Mouse (Mus musculus) MEL (cell line): Measurements from ENCODE around the gene Macf1. TPM values are rescaled to one million over a fixed set of nuclear protein-coding genes. Genes with fewer than 3 reads are reported as not detected.

Source experiments
- DNase-seq: peaks from one replicate; pipeline ENCODE4 v3.0.0; 2011; ENCODE audit warnings: low read depth, low spot score
- H3K27ac ChIP-seq: 2 replicates; pipeline ENCODE4 v1.5.1; 2012; ENCODE audit warnings: low read depth, mild to moderate bottlenecking, control low read depth, low read length, moderate library complexity; ENCODE audit not compliant: control insufficient read depth
- H3K27me3 ChIP-seq, 2 experiments: fragments of 150-350 bp in 1 of 2; sonication (generic) in 1 of 2; 2 replicates each; pipeline ENCODE4 v1.6.1; 2012; ENCODE audit warnings: low read length in 2 of 2, mild to moderate bottlenecking in 2 of 2, improper control_type of control experiment in 1 of 2, moderate library complexity in 1 of 2; ENCODE audit not compliant: insufficient read depth in 2 of 2, control insufficient read depth in 1 of 2
- H3K36me3 ChIP-seq, 2 experiments: 2 replicates each; pipeline ENCODE4 v1.6.1; 2012 to 2014; ENCODE audit warnings: low read length in 2 of 2, improper control_type of control experiment in 1 of 2, inconsistent platforms in 1 of 2, mild to moderate bottlenecking in 1 of 2; ENCODE audit not compliant: insufficient read depth in 2 of 2, control insufficient read depth in 1 of 2
- H3K4me1 ChIP-seq, 2 experiments: fragments of 150-350 bp in 1 of 2; sonication (generic) in 1 of 2; 2 replicates each; pipeline ENCODE4 v1.6.1; 2012; ENCODE audit warnings: low read length in 2 of 2, improper control_type of control experiment in 1 of 2, mild to moderate bottlenecking in 1 of 2; ENCODE audit not compliant: insufficient read depth in 2 of 2, control insufficient read depth in 1 of 2
- H3K4me3 ChIP-seq, 2 experiments: fragments of 150-350 bp in 1 of 2; sonication (generic) in 1 of 2; 2 replicates each; pipeline ENCODE4 v1.5.1; 2012; ENCODE audit warnings: low read depth in 2 of 2, low read length in 2 of 2, mild to moderate bottlenecking in 2 of 2, moderate library complexity in 2 of 2, control low read depth in 1 of 2, improper control_type of control experiment in 1 of 2; ENCODE audit not compliant: control insufficient read depth in 1 of 2, insufficient read depth in 1 of 2
- H3K79me2 ChIP-seq: 2 replicates; pipeline ENCODE4 v1.6.1; 2012; ENCODE audit warnings: mild to moderate bottlenecking, low read length, moderate library complexity; ENCODE audit not compliant: control insufficient read depth, poor library complexity, insufficient read depth
- H3K9ac ChIP-seq: 2 replicates; pipeline ENCODE4 v1.6.1; 2012; ENCODE audit warnings: low read depth, mild to moderate bottlenecking, control low read depth, low read length, moderate library complexity; ENCODE audit not compliant: control insufficient read depth, poor library complexity, severe bottlenecking
- H3K9me3 ChIP-seq: fragments of 150-350 bp; sonication (generic); replicated peaks from 2 replicates; pipeline ENCODE4 v1.6.1; 2012; ENCODE audit warnings: mild to moderate bottlenecking, low read length, improper control_type of control experiment, moderate library complexity; ENCODE audit not compliant: insufficient read depth
- BHLHE40 ChIP-seq: IDR thresholded peaks from 2 replicates; pipeline ENCODE4 v1.6.1; 2012; ENCODE audit warnings: low read depth, mild to moderate bottlenecking, inconsistent platforms, low read length, improper control_type of control experiment, borderline replicate concordance
- CHD2 ChIP-seq: IDR thresholded peaks from 2 replicates; pipeline ENCODE4 v1.6.1; 2011; ENCODE audit warnings: low read length, improper control_type of control experiment
- CTCF ChIP-seq, 3 experiments: IDR thresholded peaks in 2 of 3; conservative IDR thresholded peaks in 1 of 3; 2 replicates each; pipeline ENCODE4 v1.5.1; 2011 to 2012; ENCODE audit warnings: low read length in 3 of 3, low read depth in 2 of 3, mild to moderate bottlenecking in 2 of 3, improper control_type of control experiment in 1 of 3, inconsistent platforms in 1 of 3, mixed read lengths in 1 of 3, moderate library complexity in 1 of 3; ENCODE audit not compliant: control insufficient read depth in 1 of 3, insufficient read depth in 1 of 3, poor library complexity in 1 of 3, severe bottlenecking in 1 of 3
- E2F4 ChIP-seq: IDR thresholded peaks from 2 replicates; pipeline ENCODE4 v1.6.1; 2011; ENCODE audit warnings: low read depth, low read length, improper control_type of control experiment, borderline replicate concordance
- EP300 ChIP-seq, 2 experiments: IDR thresholded peaks; 2 replicates each; pipeline ENCODE4 v1.6.1; 2011; ENCODE audit warnings: improper control_type of control experiment in 2 of 2, low read length in 2 of 2, low read depth in 1 of 2, mild to moderate bottlenecking in 1 of 2
- GABPA ChIP-seq: IDR thresholded peaks from 2 replicates; pipeline ENCODE4 v1.6.1; 2012; ENCODE audit warnings: low read depth, mild to moderate bottlenecking, inconsistent platforms, low read length, improper control_type of control experiment, moderate library complexity
- GATA1 ChIP-seq: IDR thresholded peaks from 2 replicates; pipeline ENCODE4 v1.6.1; 2011; ENCODE audit warnings: low read depth, low read length, improper control_type of control experiment
- HCFC1 ChIP-seq: IDR thresholded peaks from 2 replicates; pipeline ENCODE4 v1.6.1; 2012; ENCODE audit warnings: low read depth, mild to moderate bottlenecking, inconsistent platforms, low read length, improper control_type of control experiment, moderate library complexity
- KAT2A ChIP-seq: conservative IDR thresholded peaks from 2 replicates; pipeline ENCODE4 v1.6.1; 2012; ENCODE audit warnings: low read depth, low read length, improper control_type of control experiment, inconsistent platforms
- MAZ ChIP-seq: IDR thresholded peaks from 2 replicates; pipeline ENCODE4 v1.6.1; 2012; ENCODE audit warnings: low read depth, mild to moderate bottlenecking, inconsistent platforms, low read length, improper control_type of control experiment
- MEF2A ChIP-seq: IDR thresholded peaks from 2 replicates; pipeline ENCODE4 v1.6.1; 2014; ENCODE audit warnings: low read depth, mild to moderate bottlenecking, inconsistent platforms, low read length, improper control_type of control experiment; ENCODE audit not compliant: poor library complexity, insufficient replicate concordance, severe bottlenecking; ENCODE audit errors: extremely low read depth
- MXI1 ChIP-seq: IDR thresholded peaks from 2 replicates; pipeline ENCODE4 v1.6.1; 2011; ENCODE audit warnings: mild to moderate bottlenecking, low read depth, low read length, improper control_type of control experiment
- NELFE ChIP-seq: IDR thresholded peaks from 2 replicates; pipeline ENCODE4 v1.6.1; 2011; ENCODE audit warnings: low read depth, low read length, improper control_type of control experiment
- NRF1 ChIP-seq: IDR thresholded peaks from 2 replicates; pipeline ENCODE4 v1.6.1; 2014; ENCODE audit warnings: low read depth, mild to moderate bottlenecking, inconsistent platforms, low read length, improper control_type of control experiment, moderate library complexity; ENCODE audit not compliant: poor library complexity, insufficient read depth, severe bottlenecking
- POLR2A ChIP-seq, 2 experiments: IDR thresholded peaks; 2 replicates each; pipeline ENCODE4 v1.6.1; 2011 to 2012; ENCODE audit warnings: low read length in 2 of 2, mild to moderate bottlenecking in 2 of 2, control low read depth in 1 of 2, improper control_type of control experiment in 1 of 2, low read depth in 1 of 2, moderate library complexity in 1 of 2; ENCODE audit not compliant: control insufficient read depth in 1 of 2, insufficient read depth in 1 of 2, poor library complexity in 1 of 2
- RAD21 ChIP-seq: IDR thresholded peaks from 2 replicates; pipeline ENCODE4 v1.6.1; 2011; ENCODE audit warnings: mild to moderate bottlenecking, low read depth, low read length, improper control_type of control experiment
- RCOR1 ChIP-seq: IDR thresholded peaks from 2 replicates; pipeline ENCODE4 v1.6.1; 2012; ENCODE audit warnings: low read depth, mild to moderate bottlenecking, inconsistent platforms, low read length, improper control_type of control experiment
- SIN3A ChIP-seq: IDR thresholded peaks from 2 replicates; pipeline ENCODE4 v1.6.1; 2012; ENCODE audit warnings: low read length, improper control_type of control experiment, inconsistent platforms
- TBP ChIP-seq: IDR thresholded peaks from 2 replicates; pipeline ENCODE4 v1.8.0; 2011; ENCODE audit warnings: low read depth, low read length, improper control_type of control experiment
- UBTF ChIP-seq: IDR thresholded peaks from 2 replicates; pipeline ENCODE4 v1.6.1; 2012; ENCODE audit warnings: low read depth, mild to moderate bottlenecking, inconsistent platforms, low read length, improper control_type of control experiment, moderate library complexity, borderline replicate concordance; ENCODE audit not compliant: insufficient read depth
- USF1 ChIP-seq: IDR thresholded peaks from 2 replicates; pipeline ENCODE4 v1.6.1; 2014; ENCODE audit warnings: low read depth, mild to moderate bottlenecking, inconsistent platforms, low read length, improper control_type of control experiment, moderate library complexity
- ZC3H11A ChIP-seq: IDR thresholded peaks from 2 replicates; pipeline ENCODE4 v1.6.1; 2012; ENCODE audit warnings: low read depth, mild to moderate bottlenecking, inconsistent platforms, low read length, improper control_type of control experiment
- ZKSCAN1 ChIP-seq: IDR thresholded peaks from 2 replicates; pipeline ENCODE4 v1.6.1; 2012; ENCODE audit warnings: low read depth, mild to moderate bottlenecking, inconsistent platforms, low read length, improper control_type of control experiment, moderate library complexity
- ZMIZ1 ChIP-seq: IDR thresholded peaks from 2 replicates; pipeline ENCODE4 v1.6.1; 2012; ENCODE audit warnings: low read depth, mild to moderate bottlenecking, inconsistent platforms, low read length, improper control_type of control experiment, moderate library complexity
- ZNF384 ChIP-seq: IDR thresholded peaks from 2 replicates; pipeline ENCODE4 v1.6.1; 2012; ENCODE audit warnings: low read depth, mild to moderate bottlenecking, inconsistent platforms, low read length, improper control_type of control experiment
- polyA plus RNA-seq, 2 experiments: library from polyadenylated mRNA; stranded (reverse) in 1 of 2; unstranded in 1 of 2; fragments of >175 nt in 1 of 2; fragments of >200 nt in 1 of 2; gene quantifications; 2 replicates each; pipeline versions ENCODE4 v1.2.1 to v1.2.4; 2012; ENCODE audit warnings: low replicate concordance in 2 of 2, low read depth in 1 of 2; ENCODE audit not compliant: insufficient read length in 2 of 2, insufficient read depth in 1 of 2, missing spikeins in 1 of 2
- total RNA-seq: library from RNA; depleted of rRNA; stranded (reverse); fragments of 300-350 nt; gene quantifications from 2 replicates; pipeline ENCODE4 v1.2.3, GENCODE M21; 2012

The Macf1 gene
- total and polyA plus RNA-seq, 3 experiments = 18.5 to 71.4 (median 60.8) TPM

DNA sequence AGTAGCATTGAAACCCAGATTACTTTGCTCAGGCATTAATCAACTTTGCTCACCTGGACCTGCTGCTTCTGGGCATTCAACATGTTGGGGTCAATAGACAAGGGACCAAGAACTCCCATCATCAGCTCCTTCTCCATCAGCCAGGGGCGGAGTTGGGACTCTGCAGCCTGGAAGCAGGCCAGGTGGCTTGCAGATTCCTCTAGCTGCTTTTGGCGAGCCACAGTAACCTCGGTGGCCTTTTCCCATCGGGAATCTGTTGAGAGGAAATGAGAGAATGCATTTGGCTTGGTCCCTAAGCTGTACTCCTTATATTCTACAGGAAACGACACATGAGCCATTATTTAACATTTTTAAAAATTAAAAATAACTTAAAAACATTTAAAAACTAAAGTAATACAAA lies 245.7 kb downstream of the Macf1 start:
- Histone ChIP-seq H3K36me3 (peaks cover 0 to 3% of the 10 kb centered on the region in 2 experiments; a peak in 3 of 4 replicates), H3K27ac (no peak overlapping the region), H3K9me3 (no peaks in the 10 kb centered on the region), H3K4me3 (no peak overlapping the region), H3K9ac (no peak overlapping the region), H3K27me3 (no peaks in the 10 kb centered on the region), H3K4me1 (no peaks in the 10 kb centered on the region), H3K79me2 (no peaks in the 10 kb centered on the region)
- TF ChIP-seq E2F4 (no peak), MAZ (no peak), NELFE (no peak), KAT2A (no peak), ZC3H11A (no peak), ZKSCAN1 (no peak), NRF1 (no peak), RAD21 (no peak), HCFC1 (no peak), UBTF (no peak), GATA1 (no peak), ZNF384 (no peak), CHD2 (no peak), TBP (no peak), POLR2A (IDR thresholded peaks at IDR 0.05; ENCODE audit: control insufficient read depth in 1 of 2, insufficient read depth in 1 of 2, low read depth in 1 of 2, low read length in 2 of 2, poor library complexity in 1 of 2) (no peak), BHLHE40 (no peak), GABPA (no peak), MXI1 (no peak), RCOR1 (no peak)
- no peak for DNase-seq

DNA sequence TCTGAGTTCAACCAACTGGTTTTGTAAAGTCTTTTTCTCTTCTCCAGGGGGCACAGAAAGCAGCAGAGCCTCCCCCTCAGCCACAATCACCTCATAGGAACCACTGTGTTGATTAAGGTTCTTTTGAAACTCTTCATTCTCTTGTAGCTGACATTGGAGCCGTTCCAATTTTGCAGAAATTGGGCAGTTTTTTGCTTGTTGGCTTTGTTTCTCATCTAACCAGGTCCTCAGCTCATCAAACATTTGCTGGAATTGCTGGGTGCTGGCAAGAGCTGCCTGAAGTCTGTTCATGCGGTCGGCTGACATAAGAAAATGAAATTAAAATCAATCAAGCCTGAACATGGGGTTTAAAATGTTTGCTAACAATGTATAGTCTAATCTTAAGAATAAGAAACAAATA lies 251.0 kb downstream of the Macf1 start:
- no peak overlapping the region for H3K27ac ChIP-seq
- TF ChIP-seq RCOR1 = no peak
- no peak for TF ChIP-seq ZMIZ1
- no peak for TF ChIP-seq USF1
- no peak for TF ChIP-seq MEF2A
- TF ChIP-seq CTCF (IDR thresholded peaks at IDR 0.05 in 2 of 3, conservative IDR thresholded peaks at IDR 0.05 in 1 of 3; ENCODE audit: control insufficient read depth in 1 of 3, insufficient read depth in 1 of 3, low read depth in 2 of 3, low read length in 3 of 3, poor library complexity in 1 of 3, severe bottlenecking in 1 of 3) = no peak
- no peak for TF ChIP-seq HCFC1
- no peak for TF ChIP-seq EP300 (IDR thresholded peaks at IDR 0.05; ENCODE audit: low read depth in 1 of 2, low read length in 2 of 2)
- no peak for TF ChIP-seq SIN3A
- TF ChIP-seq, all 39 proteins: peak for 0
- no peaks in the 10 kb centered on the region for H3K27me3 ChIP-seq
- no peak for DNase-seq
- peaks cover 7% of the 10 kb centered on the region in 2 experiments for H3K4me1 ChIP-seq
- peaks cover 0 to 10% of the 10 kb centered on the region in 2 experiments for H3K36me3 ChIP-seq
- no peaks in the 10 kb centered on the region for H3K79me2 ChIP-seq
- H3K4me3 ChIP-seq = no peak overlapping the region
- no peak overlapping the region for H3K9ac ChIP-seq
- no peaks in the 10 kb centered on the region for H3K9me3 ChIP-seq
